ENCODE assay signal across 11 mouse cellular contexts in the genomic region with DNA sequence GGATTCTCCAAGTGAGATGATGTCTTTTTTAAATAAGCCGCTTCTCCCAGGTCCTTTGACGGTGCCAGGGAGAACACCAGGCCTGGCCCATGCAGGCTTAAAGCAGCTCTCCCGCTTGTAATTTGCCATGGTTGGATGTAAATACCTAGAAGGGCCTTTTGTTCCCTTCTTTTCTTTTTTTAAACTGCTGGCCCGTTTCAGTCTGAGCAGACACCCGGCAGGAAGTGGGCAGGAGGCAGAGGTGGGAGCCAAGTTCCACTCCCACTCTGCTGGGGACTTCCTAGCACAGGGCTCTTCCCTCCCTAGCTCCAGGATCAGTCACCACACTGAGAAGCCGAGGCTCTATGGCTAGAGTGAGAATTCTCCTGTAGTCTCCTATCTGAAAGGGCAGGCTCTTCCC.
DNase-seq lines count a peak whose midpoint lies in the region; ATAC-seq and TF ChIP-seq lines count a peak whose summit lies in the region.
"Had no signal": no experiment of that assay in that cellular context is flagged by ENCODE, and none has a peak within 500 bp of the region (broad histone marks: within the 10 kb centered on the region; RNA-seq: fewer than 3 reads in every experiment).

No protein-coding gene starts in this region.

- CTCF ChIA-PET in Patski (lab: Charles Lee), result interaction anchor here (1.0 to 1.4 kb wide), 2 partner anchors 210 to 279 kb away, joined by 3 read pairs; no protein-coding TSS in a partner anchor

- TF ChIP-seq CTCF in Patski (IDR thresholded peaks at IDR 0.05), result no peak

- DNase-seq in Patski (ENCODE audit: low read depth, low spot score), result no peak
- peak; percentile 47 for DNase-seq in kidney, postnatal 10 days
- DNase-seq: heart, postnatal 10 days had no signal

- POLR2A ChIA-PET in Patski (lab: Charles Lee), result interaction anchor here (1.1 kb wide), 1 partner anchor 68 kb away, joined by 3 read pairs; no protein-coding TSS in a partner anchor

- peaks cover 84% of the 10 kb centered on the region for H3K36me3 ChIP-seq in forebrain, embryonic 13.5 days (ENCODE audit: poor library complexity, severe bottlenecking)
- H3K36me3 ChIP-seq in forebrain, embryonic 16.5 days (ENCODE audit: control insufficient read depth, insufficient read depth), result peaks cover 18% of the 10 kb centered on the region
- peaks cover 48% of the 10 kb centered on the region for H3K36me3 ChIP-seq in hindbrain, embryonic 15.5 days
- H3K36me3 ChIP-seq in hindbrain, embryonic 12.5 days, result peaks cover 69% of the 10 kb centered on the region

- no peak overlapping the region for H3K4me2 ChIP-seq in forebrain, embryonic 13.5 days
- no peak overlapping the region for H3K4me2 ChIP-seq in forebrain, embryonic 16.5 days (ENCODE audit: low read length)
- no peak overlapping the region for H3K4me2 ChIP-seq in hindbrain, embryonic 15.5 days
- no peak overlapping the region for H3K4me2 ChIP-seq in hindbrain, embryonic 12.5 days (replicated peaks)
- H3K4me2 ChIP-seq: embryonic facial prominence, embryonic 12.5 days; neural tube, embryonic 12.5 days had no signal

- no peaks in the 10 kb centered on the region for H3K9me3 ChIP-seq in forebrain, embryonic 13.5 days (replicated peaks)
- no peaks in the 10 kb centered on the region for H3K9me3 ChIP-seq in forebrain, embryonic 16.5 days (ENCODE audit: control insufficient read depth, low read length)
- no peaks in the 10 kb centered on the region for H3K9me3 ChIP-seq in hindbrain, embryonic 15.5 days
- no peaks in the 10 kb centered on the region for H3K9me3 ChIP-seq in hindbrain, embryonic 12.5 days (replicated peaks)
- H3K9me3 ChIP-seq: embryonic facial prominence, embryonic 12.5 days; neural tube, embryonic 12.5 days had no signal

- in situ Hi-C loops in Patski (cut with MboI; ENCODE audit: low pct_unique_long_range_greater_than_20kb), result no loop called here

- no peaks in the 10 kb centered on the region for H3K27me3 ChIP-seq in forebrain, embryonic 13.5 days
- H3K27me3 ChIP-seq in forebrain, embryonic 16.5 days (replicated peaks; ENCODE audit: control insufficient read depth, insufficient read depth, low read length), result no peaks in the 10 kb centered on the region
- H3K27me3 ChIP-seq in hindbrain, embryonic 15.5 days, result no peaks in the 10 kb centered on the region
- no peaks in the 10 kb centered on the region for H3K27me3 ChIP-seq in hindbrain, embryonic 12.5 days
- H3K27me3 ChIP-seq in Patski, result no peaks in the 10 kb centered on the region
- H3K27me3 ChIP-seq: embryonic facial prominence, embryonic 12.5 days; neural tube, embryonic 12.5 days had no signal

- WGBS in forebrain, embryonic 13.5 days, result 51% methylated on average over 6 of the region's 6 CpGs
- WGBS in forebrain, embryonic 16.5 days, result 32% methylated on average over 6 of the region's 6 CpGs
- 39% methylated on average over 6 of the region's 6 CpGs for WGBS in hindbrain, embryonic 15.5 days
- 52% methylated on average over 6 of the region's 6 CpGs for WGBS in hindbrain, embryonic 12.5 days

- ATAC-seq in forebrain, embryonic 13.5 days, result no peak
- no peak; the same call in 1 of the 2 replicates for ATAC-seq in forebrain, embryonic 16.5 days
- no peak for ATAC-seq in hindbrain, embryonic 15.5 days (ENCODE audit: low FRiP score, low read depth)
- ATAC-seq in hindbrain, embryonic 12.5 days (ENCODE audit: low FRiP score), result no peak
- peak; percentile 17 for ATAC-seq in Patski
- no peak for ATAC-seq in erythroid progenitor cell, adult 5-6 weeks (replicated peaks; ENCODE audit: low FRiP score, poor library complexity, severe bottlenecking)
- ATAC-seq in granulocyte monocyte progenitor cell, adult 5-6 weeks (replicated peaks; ENCODE audit: poor library complexity, severe bottlenecking), result no peak

- 0 out of 2 replicates have a peak overlapping the region, but pooled peaks have one; percentile 2 for H3K9ac ChIP-seq in forebrain, embryonic 13.5 days
- H3K9ac ChIP-seq in forebrain, embryonic 16.5 days (replicated peaks; ENCODE audit: low read depth, low read length), result no peak overlapping the region
- no peak overlapping the region for H3K9ac ChIP-seq in hindbrain, embryonic 15.5 days
- no peak overlapping the region for H3K9ac ChIP-seq in hindbrain, embryonic 12.5 days
- H3K9ac ChIP-seq: embryonic facial prominence, embryonic 12.5 days; neural tube, embryonic 12.5 days had no signal

- H3K27ac ChIP-seq in forebrain, embryonic 13.5 days, result peak overlapping the region; percentile 36; the same call in 1 of the 2 replicates
- no peak overlapping the region for H3K27ac ChIP-seq in forebrain, embryonic 16.5 days (ENCODE audit: low read length)
- peak overlapping the region; percentile 18 for H3K27ac ChIP-seq in hindbrain, embryonic 15.5 days (replicated peaks)
- no peak overlapping the region for H3K27ac ChIP-seq in hindbrain, embryonic 12.5 days
- H3K27ac ChIP-seq: embryonic facial prominence, embryonic 12.5 days; neural tube, embryonic 12.5 days had no signal

- no peak overlapping the region for H3K4me3 ChIP-seq in forebrain, embryonic 13.5 days
- no peak overlapping the region for H3K4me3 ChIP-seq in forebrain, embryonic 16.5 days (replicated peaks; ENCODE audit: low read length)
- H3K4me3 ChIP-seq in hindbrain, embryonic 15.5 days, result no peak overlapping the region
- H3K4me3 ChIP-seq in hindbrain, embryonic 12.5 days, result no peak overlapping the region
- H3K4me3 ChIP-seq: embryonic facial prominence, embryonic 12.5 days; neural tube, embryonic 12.5 days had no signal

- 0 out of 2 replicates have a peak, but pooled peaks cover 3% of the 10 kb centered on the region for H3K4me1 ChIP-seq in forebrain, embryonic 13.5 days
- H3K4me1 ChIP-seq in forebrain, embryonic 16.5 days (replicated peaks; ENCODE audit: control insufficient read depth, insufficient read depth, low read length), result no peaks in the 10 kb centered on the region
- H3K4me1 ChIP-seq in hindbrain, embryonic 15.5 days (replicated peaks), result no peaks in the 10 kb centered on the region
- no peaks in the 10 kb centered on the region for H3K4me1 ChIP-seq in hindbrain, embryonic 12.5 days
- H3K4me1 ChIP-seq: embryonic facial prominence, embryonic 12.5 days; neural tube, embryonic 12.5 days had no signal

Comparison
In these comparisons a context has a peak if more than half of its experiments do, and no peak if none do; other contexts are left out.
1. H3K27ac ChIP-seq: peak in forebrain, embryonic 13.5 days (single experiment) and hindbrain, embryonic 15.5 days (single experiment); none in forebrain, embryonic 16.5 days (single experiment) and hindbrain, embryonic 12.5 days (single experiment).